Mouse (Mus musculus) brain, embryonic 14.5 days (tissue): ENCODE results near the gene Abhd8. TPM values are rescaled to one million over a fixed set of nuclear protein-coding genes. Genes with fewer than 3 reads are reported as not detected.

ENCODE experiments used
- DNase-seq: peaks from one replicate; pipeline ENCODE4 v3.0.0-alpha.2; 2011; ENCODE audit warnings: low read depth
- CTCF ChIP-seq: fragments of 200-500 bp; IDR thresholded peaks from 2 replicates; pipeline ENCODE4 v1.5.1; 2012; ENCODE audit warnings: inconsistent platforms, mild to moderate bottlenecking, moderate library complexity, borderline replicate concordance; ENCODE audit not compliant: insufficient read depth, insufficient read length; ENCODE audit errors: extremely low read depth
- POLR2A ChIP-seq: fragments of 200-500 bp; IDR thresholded peaks from 2 replicates; pipeline ENCODE4 v1.6.1; 2012; ENCODE audit warnings: mild to moderate bottlenecking, inconsistent platforms, borderline replicate concordance; ENCODE audit not compliant: poor library complexity, insufficient read depth, insufficient read length, severe bottlenecking; ENCODE audit errors: extremely low read depth
- polyA plus RNA-seq: library from polyadenylated mRNA; depleted of rRNA; stranded (reverse); fragments of >200 nt; gene quantifications from 2 replicates; pipeline ENCODE4 v1.2.3, GENCODE M21; 2012; rRNA removed

Gene Abhd8
- polyA plus RNA-seq: 163 and 168 TPM in 2 replicates

DNA sequence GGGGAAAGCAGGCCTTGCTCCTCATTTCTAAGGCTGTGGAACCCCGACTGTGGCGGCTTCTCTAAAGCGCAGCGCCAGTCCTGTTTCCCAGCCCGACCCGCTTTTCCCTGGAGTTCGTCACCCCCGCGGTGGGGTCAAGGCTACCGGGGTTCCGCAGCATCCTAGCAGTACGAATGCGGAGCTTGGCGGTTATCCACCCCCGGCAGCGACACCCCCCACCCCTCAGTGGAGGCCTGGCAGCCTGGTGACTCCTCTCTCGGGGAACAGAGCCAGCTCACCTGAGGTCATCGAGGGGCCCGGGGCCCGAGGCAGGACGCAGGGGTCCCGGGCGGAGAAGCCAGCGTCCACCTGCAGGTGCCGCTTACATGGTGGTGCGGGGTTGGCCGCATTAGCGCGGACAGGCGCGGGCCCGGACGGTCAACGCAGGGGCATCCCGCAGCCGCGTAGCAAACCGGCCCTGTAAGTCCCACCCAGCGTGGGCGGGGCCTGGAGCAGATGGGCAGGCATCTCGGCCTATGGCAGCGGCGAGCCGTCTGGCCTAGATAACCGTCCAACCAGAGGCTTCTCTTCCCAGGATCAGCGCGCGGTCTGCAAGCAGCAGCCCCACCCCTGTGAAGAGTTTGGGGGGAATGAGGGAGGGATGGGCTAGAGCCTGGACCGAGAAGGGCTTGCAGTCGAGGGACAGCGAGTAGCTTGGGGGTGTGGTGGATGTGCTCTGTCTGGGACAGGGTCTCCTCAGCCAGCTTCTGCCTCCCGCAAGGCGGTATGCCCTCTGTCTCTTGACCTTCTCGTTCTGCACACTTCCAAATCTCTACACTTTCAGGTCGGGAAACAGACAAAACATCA lies at the start of gene Abhd8:
TSS of gene Abhd8 (minus strand) at position 468 of the 846 bp plus-strand sequence.
- peak; percentile 99 for DNase-seq
- TF ChIP-seq POLR2A (peak; percentile 67; the same call in 1 of the 2 replicates), CTCF (no peak)

DNA sequence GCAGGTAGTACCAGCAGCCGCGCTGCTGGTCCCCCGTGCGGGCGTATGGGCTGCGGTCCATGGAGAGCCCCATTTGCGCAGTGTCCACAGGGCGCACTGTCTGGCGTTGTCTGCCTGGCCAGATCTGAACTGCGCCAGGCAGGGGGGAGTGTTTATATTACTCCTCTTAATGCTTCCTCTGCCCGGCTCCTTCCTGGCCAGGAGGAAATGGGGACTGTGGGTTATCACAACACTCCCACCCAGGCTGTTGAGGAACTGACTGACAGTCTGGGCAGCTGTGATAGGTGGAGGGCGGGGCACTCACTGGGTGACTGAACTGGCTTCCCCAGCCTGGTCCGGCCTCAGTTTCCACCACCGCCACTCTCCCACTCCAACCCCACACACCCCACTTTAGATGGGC lies 48.2 kb upstream of the Abhd8 start, which contains the start of gene Plvap:
TSS of gene Plvap (minus strand) at position 109 of the 400 bp plus-strand sequence.
- DNase-seq: no peak
- TF ChIP-seq POLR2A (no peak), CTCF (no peak)

DNA sequence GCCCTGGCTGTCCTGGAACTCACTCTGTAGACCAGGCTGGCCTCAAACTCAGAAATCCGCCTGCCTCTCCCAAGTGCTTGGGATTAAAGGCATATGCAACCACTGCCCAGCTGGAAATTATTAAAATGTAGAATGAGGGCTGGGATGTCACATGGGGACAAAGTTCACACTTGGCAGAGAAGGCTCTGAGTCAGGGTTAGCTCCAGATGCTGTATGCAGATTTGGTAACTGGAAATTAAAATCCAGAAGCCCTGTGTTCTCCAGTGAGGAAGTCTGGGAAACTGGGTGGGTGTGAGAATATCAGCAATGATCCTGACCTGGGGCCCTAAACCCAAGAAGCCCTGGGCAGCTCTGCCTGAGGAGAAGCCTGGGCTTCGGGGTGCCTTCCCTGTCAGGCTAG lies 45.9 kb upstream of the Abhd8 start:
- DNase-seq: no peak
- TF ChIP-seq POLR2A: no peak
- TF ChIP-seq CTCF: no peak

- DNase-seq: peak; percentile 94
- no peak for TF ChIP-seq CTCF
- TF ChIP-seq POLR2A: no peak
These were observed 44.2 kb upstream of the Abhd8 start for GRCm38 (mm10) chr8:71507589-71508104.

DNA sequence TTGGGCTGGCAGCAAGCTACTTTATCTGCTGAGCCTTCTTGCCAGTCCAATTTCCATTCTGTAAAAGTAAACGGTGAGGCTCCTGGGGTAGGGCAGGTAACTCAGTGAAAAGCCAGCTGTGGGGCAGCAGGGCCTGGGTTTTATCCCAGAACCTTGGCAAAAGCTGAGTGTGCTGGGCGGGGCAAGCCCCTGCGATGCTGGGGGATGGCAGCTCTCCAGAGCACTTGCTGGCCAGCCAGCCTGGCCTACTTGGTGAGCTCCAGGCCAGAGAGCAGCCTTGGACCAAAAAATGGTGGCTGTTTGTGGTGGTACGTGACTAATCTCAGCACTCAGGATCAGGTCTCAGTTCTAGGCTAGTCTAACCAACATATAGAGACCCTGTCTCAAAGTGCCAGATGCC lies 42.5 kb upstream of the Abhd8 start:
- DNase-seq: no peak
- TF ChIP-seq CTCF (no peak), POLR2A (no peak)

DNA sequence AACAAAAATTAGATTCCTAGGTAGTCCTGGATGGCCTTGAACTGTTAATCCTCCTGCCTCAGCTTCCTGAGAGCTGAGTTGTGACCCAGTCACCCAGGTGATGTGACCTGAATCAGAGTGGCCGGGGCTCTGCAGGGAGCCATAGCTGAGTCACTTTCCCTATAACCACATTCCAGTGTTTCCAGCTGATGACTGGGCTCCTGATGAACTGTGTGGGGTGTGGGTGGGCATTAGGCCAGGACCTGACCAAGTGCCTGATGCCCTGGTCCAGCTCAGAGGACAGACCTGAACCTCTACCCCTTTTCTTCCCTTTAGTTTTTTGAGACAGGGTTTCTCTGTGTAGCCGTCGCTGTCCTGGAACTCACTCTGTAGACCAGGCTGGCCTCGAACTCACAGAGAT lies 41.9 kb upstream of the Abhd8 start:
- TF ChIP-seq POLR2A: no peak
- no peak for TF ChIP-seq CTCF
- no peak for DNase-seq

- no peak for TF ChIP-seq CTCF
- no peak for TF ChIP-seq POLR2A
- DNase-seq: no peak
These were observed 40.9 kb upstream of the Abhd8 start for GRCm38 (mm10) chr8:71504349-71504748.

GRCm38 (mm10) chr8:71498816-71499690 lies 35.6 kb upstream of the Abhd8 start:
- no peak for DNase-seq
- no peak for TF ChIP-seq CTCF
- no peak for TF ChIP-seq POLR2A

DNA sequence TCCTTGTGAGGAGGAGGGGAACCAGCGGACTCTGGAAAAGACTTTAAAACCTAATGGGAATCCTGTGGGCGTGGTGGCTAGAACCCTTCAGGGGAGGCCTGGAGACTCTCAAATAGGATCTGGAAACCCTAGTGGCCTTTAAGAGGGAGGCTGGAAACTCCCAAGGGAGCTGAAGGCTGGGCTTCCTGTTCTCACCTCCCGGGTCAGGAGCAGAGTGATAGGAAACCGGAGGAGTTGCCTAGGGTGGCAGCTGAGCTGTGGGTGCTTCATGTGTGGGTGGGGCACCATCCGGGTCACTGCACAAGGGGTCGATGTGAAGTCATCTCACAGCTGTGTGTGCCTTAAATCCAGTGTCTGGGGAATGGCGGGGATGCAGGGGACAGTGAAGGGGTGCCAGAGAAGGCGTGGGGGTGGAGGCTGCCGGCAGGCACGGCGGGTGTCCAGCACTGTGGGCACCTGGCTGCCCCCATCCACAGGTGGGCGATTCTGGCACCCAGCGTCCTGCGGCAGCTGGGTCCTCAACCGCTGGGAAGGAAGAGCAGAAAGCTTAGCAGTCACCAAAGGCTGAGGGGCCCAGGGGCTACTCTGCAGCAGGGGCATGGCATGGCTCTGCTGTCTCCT lies 34.5 kb upstream of the Abhd8 start:
- DNase-seq: no peak
- TF ChIP-seq POLR2A: no peak
- TF ChIP-seq CTCF: no peak

DNA sequence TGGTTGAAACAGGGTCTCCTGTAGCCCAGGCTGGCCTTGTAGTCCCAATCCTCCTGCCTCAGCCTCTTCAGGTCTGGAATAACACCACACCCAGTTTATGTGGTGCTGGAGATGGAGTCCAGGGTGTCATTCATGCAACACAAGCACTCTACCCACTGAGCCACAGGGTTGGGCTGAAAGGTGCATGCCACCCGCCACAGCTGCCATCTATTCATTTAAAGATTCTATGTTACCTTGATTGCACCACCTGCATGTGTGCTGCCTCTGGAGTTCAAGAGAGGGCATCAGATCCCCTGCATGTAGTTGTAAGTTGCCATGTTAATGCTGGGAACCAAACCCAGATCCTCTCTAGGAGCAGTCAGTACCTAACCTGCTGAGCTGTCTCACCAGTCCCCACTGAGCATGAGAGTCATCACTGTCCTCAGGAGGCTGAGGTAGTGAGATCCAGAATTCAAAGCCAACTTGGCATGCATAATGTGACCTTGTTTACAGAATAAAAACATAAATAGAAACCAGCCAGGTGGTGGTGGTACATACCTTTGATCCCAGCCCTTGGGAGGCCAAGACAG lies 33.7 kb upstream of the Abhd8 start:
- no peak for DNase-seq
- TF ChIP-seq POLR2A (no peak), CTCF (no peak)
